Mouse (Mus musculus) liver, embryonic 15.5 days (tissue): Measurements from ENCODE around the gene 2610002M06Rik. TPM values are rescaled to one million over a fixed set of nuclear protein-coding genes. Genes with fewer than 3 reads are reported as not detected.

Source experiments
- polyA plus RNA-seq: library from polyadenylated mRNA; unstranded; fragments of >200 nt; fragmentation: Nextera tagmentation; extraction: Ambion mirVana; gene quantifications from 2 replicates; pipeline ENCODE4 v1.2.1, GENCODE M21; 2015

2610002M06Rik gene
- polyA plus RNA-seq, 1 experiment from 2014 or later, result 7.8 TPM

Other genes with a start within 250 kb of the 2610002M06Rik start
- not detected in 2 replicates for gene Tbx22, start 148.4 kb downstream of the 2610002M06Rik start, polyA plus RNA-seq
- gene Tent5d, start 23.7 kb downstream of the 2610002M06Rik start, polyA plus RNA-seq, result not detected in 2 replicates
- not detected in 2 replicates for gene Gm732, start 132.1 kb upstream of the 2610002M06Rik start, polyA plus RNA-seq